Mouse (Mus musculus): Measurements from ENCODE around the gene Cer1.
A peak's percentile ranks its signal among the peaks of the same experiment; 100 is the strongest.

The Cer1 gene

GRCm38 (mm10) chr4:82874791-82875190 lies 10.2 kb downstream of the Cer1 start:
- DNase-seq (ENCODE audit: low spot score) = no peak

GRCm38 (mm10) chr4:82872548-82872947 lies 12.4 kb downstream of the Cer1 start:
- no peak for DNase-seq (ENCODE audit: low spot score)

GRCm38 (mm10) chr4:82872121-82872520 lies 12.8 kb downstream of the Cer1 start:
- no peak for DNase-seq (ENCODE audit: low spot score)

GRCm38 (mm10) chr4:82870931-82871330 lies 14.0 kb downstream of the Cer1 start:
- no peak for DNase-seq (ENCODE audit: low spot score)

- DNase-seq (ENCODE audit: low spot score) = no peak
Observed at GRCm38 (mm10) chr4:82867731-82868445, 17.1 kb downstream of the Cer1 start.

GRCm38 (mm10) chr4:82867111-82867510 lies 17.8 kb downstream of the Cer1 start:
- DNase-seq (ENCODE audit: low spot score) = no peak

- DNase-seq (ENCODE audit: low spot score) = no peak
Observed at GRCm38 (mm10) chr4:82864974-82865699, 19.8 kb downstream of the Cer1 start.

GRCm38 (mm10) chr4:82863316-82863715 lies 21.6 kb downstream of the Cer1 start:
- DNase-seq (ENCODE audit: low spot score) = no peak

- DNase-seq (ENCODE audit: low spot score) = no peak
Observed at GRCm38 (mm10) chr4:82861451-82861850, 23.5 kb downstream of the Cer1 start.

GRCm38 (mm10) chr4:82860566-82860965 lies 24.4 kb downstream of the Cer1 start:
- no peak for DNase-seq (ENCODE audit: low spot score)

- DNase-seq (ENCODE audit: low spot score) = peak; percentile 72
Observed at GRCm38 (mm10) chr4:82859131-82860125, 25.5 kb downstream of the Cer1 start, which contains the start of gene Zdhhc21. Gene Zdhhc21 (minus strand): TSS chr4:82859958.

GRCm38 (mm10) chr4:82858431-82859010 lies 26.4 kb downstream of the Cer1 start:
- DNase-seq (ENCODE audit: low spot score) = no peak

GRCm38 (mm10) chr4:82856986-82857385 lies 28.0 kb downstream of the Cer1 start:
- DNase-seq (ENCODE audit: low spot score) = no peak

- DNase-seq (ENCODE audit: low spot score) = no peak
Observed at GRCm38 (mm10) chr4:82853809-82854208, 31.1 kb downstream of the Cer1 start.

GRCm38 (mm10) chr4:82848552-82849234 lies 36.3 kb downstream of the Cer1 start:
- DNase-seq (ENCODE audit: low spot score) = no peak

GRCm38 (mm10) chr4:82837526-82838240 lies 47.3 kb downstream of the Cer1 start:
- DNase-seq (ENCODE audit: low spot score) = peak; percentile 55
